ENCODE assay signal across 8 mouse cellular contexts in genomic region chr11:104469371-104469835, GRCm38 (mm10). TPM values are rescaled to one million over a fixed set of nuclear protein-coding genes. Genes with fewer than 3 reads are reported as not detected.
DNase-seq lines count a peak whose midpoint lies in the region; ATAC-seq and TF ChIP-seq lines count a peak whose summit lies in the region.

No protein-coding gene starts in this region.

- TF ChIP-seq POLR2A in cortical plate, adult 2 months (IDR thresholded peaks at IDR 0.05; ENCODE audit: extremely low read depth, insufficient read depth, low read length): peak; percentile 71

- H3K27ac ChIP-seq in cortical plate, adult 2 months (ENCODE audit: insufficient read depth, low read length): no peak overlapping the region

- no peaks in the 10 kb centered on the region for H3K9me3 ChIP-seq in megakaryocyte, embryonic 14.5 days

- peaks cover 6% of the 10 kb centered on the region; the same call in 1 of the 2 replicates for H3K4me1 ChIP-seq in cortical plate, adult 2 months (ENCODE audit: control insufficient read depth, insufficient read depth, low read length)
- peaks cover 11% of the 10 kb centered on the region for H3K4me1 ChIP-seq in megakaryocyte, embryonic 14.5 days

- H3K27me3 ChIP-seq in megakaryocyte, embryonic 14.5 days (replicated peaks): peaks cover under 1% of the 10 kb centered on the region

- H3K36me3 ChIP-seq in megakaryocyte, embryonic 14.5 days (replicated peaks; ENCODE audit: low read length): peaks cover 13% of the 10 kb centered on the region

- ATAC-seq in activated CD4-positive, CD25-positive, alpha-beta regulatory T cell, adult 4 months: peak; percentile 100

- TF ChIP-seq CTCF in cortical plate, adult 2 months (IDR thresholded peaks at IDR 0.05; ENCODE audit: extremely low read depth, insufficient read depth, low read length): no peak

- peak overlapping the region; percentile 46 for H3K4me3 ChIP-seq in cortical plate, adult 2 months (ENCODE audit: insufficient read depth, low read length)
- H3K4me3 ChIP-seq in megakaryocyte, embryonic 14.5 days (replicated peaks): peak overlapping the region; percentile 96

- DNase-seq in gastrocnemius, adult 8-10 months (ENCODE audit: low spot score in 2 of 2): peak; percentile 76 to 83
- DNase-seq in hindlimb bud, embryonic 11.5 days (ENCODE audit: extremely low spot score, low read depth, low spot score): peak; percentile 75
- peak; percentile 71 to 87 for DNase-seq in left cerebral cortex, adult 8-10 months (ENCODE audit: low spot score in 2 of 2)
- DNase-seq in right cerebral cortex, postnatal 10 days (ENCODE audit: low spot score in 2 of 2): peak; percentile 95 to 96
- DNase-seq in urinary bladder, postnatal 25 days (ENCODE audit: low spot score): peak; percentile 87

RNA-seq across cellular contexts. Expression of gene Kansl1, which starts 0.7 kb away (rescaled TPM):
- polyA plus RNA-seq in activated CD4-positive, CD25-positive, alpha-beta regulatory T cell, adult 4 months (2017; shearing (Covaris generic)): 10 to 100 TPM; 35.2 to 43.0 TPM
- polyA plus RNA-seq in cortical plate, adult 2 months (2012; rRNA removed): 85.7 and 86.2 TPM in 2 replicates
- total RNA-seq in gastrocnemius, adult 8-10 months (2022): 10 to 100 TPM; 18.5 to 22.2 (median 20.7) TPM
- total RNA-seq in left cerebral cortex, adult 8-10 months (2022): 10 to 100 TPM; 68.9 to 80.7 (median 76.1) TPM
- 67.1 and 120 TPM in 2 replicates for polyA plus RNA-seq in megakaryocyte, embryonic 14.5 days (2012; ENCODE audit: insufficient read depth, low replicate concordance)
